Mouse (Mus musculus) c-Kit-positive CD71-positive TER-119-positive erythroid progenitor cells, embryonic 14.5 days (primary cell): ENCODE results near the gene Zup1.
"Not testable (repeated sequence)": the region's sequence is repeated elsewhere in the genome, so short reads cannot be mapped to it uniquely, and the experiment has no call there.

ENCODE experiments used
- DNase-seq: peaks from one replicate; pipeline ENCODE4 v3.0.0-alpha.2; 2013; ENCODE audit warnings: low spot score

Gene Zup1

GRCm38 (mm10) chr10:33950803-33951583 is at the start of gene Zup1:
Gene Zup1 (minus strand): TSS chr10:33951269.
- DNase-seq = peak; percentile 82

- DNase-seq = no peak
These were observed 47.3 kb upstream of the Zup1 start for GRCm38 (mm10) chr10:33998397-33998796.

- not testable (repeated sequence) for DNase-seq
These were observed 45.6 kb upstream of the Zup1 start for GRCm38 (mm10) chr10:33996686-33997085.

GRCm38 (mm10) chr10:33986771-33987170 is 35.7 kb upstream of the Zup1 start:
- peak; percentile 81 for DNase-seq

- no peak for DNase-seq
These were observed 23.9 kb upstream of the Zup1 start for GRCm38 (mm10) chr10:33974781-33975494.

GRCm38 (mm10) chr10:33952509-33952908 is 1.4 kb upstream of the Zup1 start:
- DNase-seq = no peak

GRCm38 (mm10) chr10:33946336-33946735 is 4.7 kb downstream of the Zup1 start:
- no peak for DNase-seq

- no peak for DNase-seq
These were observed 5.7 kb downstream of the Zup1 start for GRCm38 (mm10) chr10:33945390-33945789.

GRCm38 (mm10) chr10:33940702-33941101 is 10.4 kb downstream of the Zup1 start:
- no peak for DNase-seq

GRCm38 (mm10) chr10:33905489-33905888 is 45.6 kb downstream of the Zup1 start:
- no peak for DNase-seq

GRCm38 (mm10) chr10:33904530-33905481 is 46.3 kb downstream of the Zup1 start, which contains the start of gene Rsph4a:
Gene Rsph4a (plus strand): TSS chr10:33905111.
- DNase-seq = no peak

- DNase-seq = not testable (repeated sequence)
These were observed 49.5 kb downstream of the Zup1 start for GRCm38 (mm10) chr10:33901520-33901919.

GRCm38 (mm10) chr10:33882411-33882810 is 68.7 kb downstream of the Zup1 start:
- not testable (repeated sequence) for DNase-seq

- DNase-seq = no peak
These were observed 78.2 kb downstream of the Zup1 start for GRCm38 (mm10) chr10:33872672-33873398.

- no peak for DNase-seq
These were observed 80.6 kb downstream of the Zup1 start for GRCm38 (mm10) chr10:33870441-33870840.
